In genomic region chr2:51262506-51262905, GRCm38 (mm10) we compare ENCODE assay signal across 15 mouse cellular contexts.
"Had no signal": no experiment of that assay in that cellular context is flagged by ENCODE, and none has a peak within 500 bp of the region (broad histone marks: within the 10 kb centered on the region; RNA-seq: fewer than 3 reads in every experiment).

No protein-coding gene starts in this region.

- H3K27me3 ChIP-seq: neural tube, embryonic 15.5 days; stomach, embryonic 15.5 days had no signal

- H3K9ac ChIP-seq: neural tube, embryonic 15.5 days; stomach, embryonic 15.5 days had no signal

- DNase-seq: retina, postnatal 1 day; right cerebral cortex, adult 18-20 months; right cerebral cortex, postnatal 14 days; right cerebral cortex, postnatal 25 days; right cerebral cortex, postnatal 4 days; spleen, adult 18-20 months; thymus, adult 18-20 months; thymus, adult 2 months; thymus, postnatal 14 days; thymus, postnatal 25 days; thymus, postnatal 36 days; thymus, postnatal 4 days had no signal

- H3K36me3 ChIP-seq: neural tube, embryonic 15.5 days; stomach, embryonic 15.5 days had no signal

- H3K27ac ChIP-seq: neural tube, embryonic 15.5 days; stomach, embryonic 15.5 days; stomach, postnatal 0 days had no signal

- H3K4me2 ChIP-seq: neural tube, embryonic 15.5 days; stomach, embryonic 15.5 days had no signal

- H3K4me1 ChIP-seq: neural tube, embryonic 15.5 days; stomach, embryonic 15.5 days had no signal

- H3K9me3 ChIP-seq: neural tube, embryonic 15.5 days; stomach, embryonic 15.5 days had no signal

- H3K4me3 ChIP-seq: neural tube, embryonic 15.5 days; stomach, embryonic 15.5 days had no signal
